Mouse (Mus musculus) lung, postnatal 0 days (tissue): Measurements from ENCODE around the gene Osbpl10.

Source experiments
- CTCF ChIP-seq: IDR thresholded peaks from 2 replicates; pipeline ENCODE4 v1.5.1; 2016; ENCODE audit warnings: antibody characterized with exemption, mild to moderate bottlenecking
- EP300 ChIP-seq: IDR thresholded peaks from 2 replicates; pipeline ENCODE4 v1.6.1; 2016; ENCODE audit warnings: antibody characterized with exemption, mild to moderate bottlenecking, control low read depth

GRCm38 (mm10) chr9:115249145-115249544, 270.8 kb downstream of the Osbpl10 start:
- TF ChIP-seq CTCF (no peak), EP300 (no peak)
